Mouse (Mus musculus) G1E (cell line): ENCODE measurements around the gene Perm1.

ENCODE experiments used
- CTCF ChIP-seq: IDR thresholded peaks from 2 replicates; pipeline ENCODE4 v1.5.1; 2012; ENCODE audit warnings: low read depth, low read length, inconsistent platforms, mixed read lengths
- GATA1 ChIP-seq: IDR thresholded peaks from 2 replicates; pipeline ENCODE4 v1.6.1; 2012; ENCODE audit warnings: borderline replicate concordance, low read length, inconsistent platforms, mixed read lengths
- GATA2 ChIP-seq: IDR thresholded peaks from 2 replicates; pipeline ENCODE4 v1.6.1; 2012; ENCODE audit warnings: low read depth, low read length, inconsistent platforms, borderline replicate concordance
- TAL1 ChIP-seq: conservative IDR thresholded peaks from 2 replicates; pipeline ENCODE4 v1.6.1; 2012; ENCODE audit warnings: low read depth, low read length, inconsistent platforms, mixed read lengths

DNA sequence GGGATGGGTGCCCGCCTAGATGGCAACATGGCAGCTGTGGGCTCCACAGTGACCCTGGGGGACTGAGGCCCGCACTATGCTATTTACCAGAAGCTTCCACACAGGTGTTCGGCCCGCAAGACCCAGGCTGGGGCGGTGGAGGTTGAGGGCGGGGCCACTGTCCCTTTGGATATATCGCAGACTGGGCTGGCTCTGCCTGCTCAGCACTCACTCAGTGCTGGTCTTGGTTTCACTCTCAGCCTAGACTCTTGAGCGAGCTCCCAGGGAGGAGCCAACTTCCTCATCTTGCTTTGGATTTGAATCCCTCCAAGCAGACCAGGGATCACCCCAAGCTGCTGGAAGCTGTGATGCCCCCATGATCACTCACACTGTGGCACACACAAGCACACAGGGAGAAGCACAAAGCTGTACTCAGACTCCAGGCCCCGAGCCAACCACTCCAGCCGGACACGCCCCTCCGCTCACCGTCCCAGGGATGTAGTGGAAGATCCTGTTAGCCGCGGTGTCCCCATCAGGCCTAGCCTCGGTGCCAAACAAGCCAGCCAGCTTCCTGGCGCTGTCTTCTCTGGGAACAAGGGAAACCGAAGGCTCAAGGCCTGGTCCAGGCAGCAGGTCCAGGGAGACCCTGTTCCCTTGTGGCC lies 12.2 kb downstream of the Perm1 start:
- TF ChIP-seq CTCF (no peak), TAL1 (no peak), GATA1 (no peak), GATA2 (no peak)
